Mouse (Mus musculus) CD4-positive helper T cell, adult 2 months (primary cell): ENCODE measurements around the gene Smarcc1.
"Not testable (repeated sequence)": the region's sequence is repeated elsewhere in the genome, so short reads cannot be mapped to it uniquely, and the experiment has no call there.

Experiments used
- DNase-seq: peaks from one replicate; pipeline ENCODE4 v3.0.0-alpha.2; 2012; ENCODE audit warnings: low read depth, missing footprints, low spot score

The Smarcc1 gene

DNA sequence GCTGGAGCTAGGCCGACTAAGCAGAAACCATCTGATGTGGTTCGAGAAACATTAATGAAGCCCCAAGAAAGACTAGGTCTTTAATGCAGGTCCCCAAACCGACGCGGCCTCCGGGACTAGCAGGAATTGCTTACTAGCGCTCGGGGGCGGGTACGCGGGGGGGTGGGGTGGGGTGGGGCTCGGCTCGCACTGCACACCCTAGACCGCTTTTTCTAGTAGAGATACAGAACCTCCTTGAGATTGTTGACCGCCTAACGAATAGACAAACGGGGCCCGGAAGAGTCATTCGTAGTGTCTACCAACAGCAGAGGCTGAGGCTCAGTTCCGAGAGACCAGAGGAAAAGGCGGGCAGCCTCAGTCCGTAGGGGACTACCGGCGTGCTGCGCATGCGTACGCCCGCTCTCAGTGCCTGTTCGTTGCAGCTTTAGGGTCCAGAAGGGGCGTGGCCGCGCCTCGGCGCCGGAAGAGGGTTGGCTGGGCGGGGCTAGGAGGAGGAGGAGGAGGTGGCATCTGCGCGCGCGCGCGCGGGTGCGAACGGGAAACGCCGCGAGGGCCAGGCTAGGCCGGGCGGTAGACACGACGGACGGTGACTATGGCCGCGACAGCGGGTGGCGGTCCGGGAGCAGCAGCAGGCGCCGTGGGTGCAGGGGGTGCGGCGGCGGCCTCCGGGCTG is 14.2 kb downstream of the Smarcc1 start:
- DNase-seq: peak; percentile 98

DNA sequence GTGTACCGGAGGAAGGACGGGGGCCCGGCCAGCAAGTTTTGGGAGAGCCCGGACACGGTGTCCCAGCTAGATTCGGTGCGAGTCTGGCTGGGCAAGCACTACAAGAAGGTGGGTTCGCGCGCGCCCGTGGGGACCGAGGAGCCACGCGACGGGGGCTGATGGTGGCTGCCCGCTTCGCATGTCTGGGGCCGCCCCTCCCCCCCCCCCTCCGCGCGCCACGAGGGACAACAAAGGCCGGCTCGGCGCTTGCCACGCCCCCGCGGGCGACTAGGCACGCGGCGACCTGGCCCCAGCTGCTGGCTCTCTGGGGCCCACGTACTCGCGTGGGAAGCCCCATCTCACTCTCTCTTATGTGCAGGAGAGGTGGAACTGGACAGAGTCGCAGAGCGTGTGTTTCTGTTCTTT is 14.7 kb downstream of the Smarcc1 start:
- DNase-seq: peak; percentile 82

DNA sequence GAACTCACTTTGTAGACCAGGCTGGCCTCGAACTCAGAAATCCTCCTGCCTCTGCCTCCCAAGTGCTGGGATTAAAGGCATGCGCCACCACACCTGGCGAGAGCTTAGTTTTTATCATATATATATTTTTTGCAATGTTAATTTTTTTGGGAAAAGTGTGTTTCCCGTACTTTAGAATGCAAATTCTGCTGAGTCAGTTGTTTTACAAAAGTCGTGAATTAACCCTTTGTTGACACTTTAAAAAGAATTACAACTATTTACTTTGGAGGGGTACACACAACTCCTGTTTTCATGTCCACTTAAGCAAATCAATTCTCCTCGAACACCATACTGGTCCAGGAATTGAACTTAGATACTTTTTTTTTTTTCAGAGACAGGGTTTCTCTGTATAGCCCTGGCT is 15.4 kb downstream of the Smarcc1 start:
- no peak for DNase-seq

DNA sequence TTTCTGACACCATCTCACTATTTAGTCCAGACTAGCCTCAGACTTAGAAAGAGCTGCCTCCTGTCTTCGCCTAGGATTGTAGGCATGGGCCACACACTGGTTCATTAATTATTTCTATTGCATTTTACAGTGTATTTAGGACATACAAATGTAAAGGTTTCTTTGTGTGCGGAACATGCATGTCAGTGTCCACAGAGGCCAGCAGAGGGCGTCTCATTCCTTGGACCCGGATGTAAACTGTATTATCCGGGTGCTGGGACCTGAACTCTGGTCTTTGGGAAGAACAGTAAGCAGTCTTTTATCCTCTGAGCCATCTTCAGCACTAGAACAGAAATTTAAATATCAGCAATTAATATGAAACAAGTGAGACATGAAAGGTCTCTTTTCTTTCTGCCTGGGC is 16.7 kb downstream of the Smarcc1 start:
- DNase-seq: peak; percentile 18

DNA sequence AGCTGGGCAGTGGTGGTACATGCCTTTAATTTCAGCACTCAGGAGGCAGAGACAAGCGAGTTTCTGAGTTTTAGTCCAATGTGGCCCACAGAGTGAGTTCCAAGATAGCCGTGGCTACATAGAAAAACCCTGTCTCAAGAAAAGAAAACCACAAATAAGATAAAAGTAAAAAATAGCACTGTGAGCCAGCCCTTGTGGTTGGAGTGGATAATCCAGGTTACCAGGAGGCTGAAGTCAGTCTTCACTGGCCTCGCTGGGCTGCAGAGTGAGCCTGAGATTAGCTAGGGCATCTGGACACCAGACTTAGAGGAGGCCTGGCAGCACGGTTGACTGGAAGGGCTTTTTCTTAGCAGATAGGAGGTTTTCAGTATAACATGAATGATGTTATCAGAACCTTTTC is 21.6 kb downstream of the Smarcc1 start:
- no peak for DNase-seq

DNA sequence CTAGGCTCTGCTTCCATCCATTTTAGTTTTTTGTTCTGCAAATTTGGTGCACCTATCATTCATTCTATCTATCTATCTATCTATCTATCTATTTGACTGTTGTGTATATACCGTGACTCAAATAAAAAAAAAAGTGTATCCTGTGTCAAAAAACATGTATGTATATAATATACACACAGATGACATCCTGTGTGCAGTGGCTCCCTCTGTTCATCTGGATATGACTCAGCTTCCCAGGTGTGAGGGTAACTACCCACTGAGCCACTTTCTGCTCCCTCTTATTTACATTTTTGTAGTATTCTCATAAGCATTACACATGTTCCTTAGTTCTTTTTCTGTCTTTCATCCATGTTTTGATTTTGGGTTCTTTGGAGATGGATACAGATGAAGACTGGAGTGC is 24.6 kb downstream of the Smarcc1 start:
- DNase-seq: no peak

DNA sequence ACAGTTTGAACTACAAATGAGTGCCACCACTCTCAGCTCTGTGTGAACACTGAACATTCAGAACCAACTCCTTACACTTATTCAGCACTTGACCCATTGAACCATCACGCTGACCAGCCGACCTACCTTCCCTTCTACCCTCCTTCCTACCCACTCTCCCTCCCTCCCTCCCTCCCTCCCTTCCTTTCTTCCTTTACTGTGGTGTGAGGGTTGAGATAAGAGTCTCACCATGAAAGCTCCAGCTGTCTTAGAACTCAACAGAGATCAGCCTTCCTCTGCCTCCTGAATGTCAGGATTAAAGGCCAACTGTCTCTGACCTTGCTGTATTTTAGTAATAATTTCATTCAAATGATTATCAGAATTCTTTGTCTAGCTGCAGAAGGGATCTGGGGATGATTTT is 31.1 kb downstream of the Smarcc1 start:
- DNase-seq: no peak

DNA sequence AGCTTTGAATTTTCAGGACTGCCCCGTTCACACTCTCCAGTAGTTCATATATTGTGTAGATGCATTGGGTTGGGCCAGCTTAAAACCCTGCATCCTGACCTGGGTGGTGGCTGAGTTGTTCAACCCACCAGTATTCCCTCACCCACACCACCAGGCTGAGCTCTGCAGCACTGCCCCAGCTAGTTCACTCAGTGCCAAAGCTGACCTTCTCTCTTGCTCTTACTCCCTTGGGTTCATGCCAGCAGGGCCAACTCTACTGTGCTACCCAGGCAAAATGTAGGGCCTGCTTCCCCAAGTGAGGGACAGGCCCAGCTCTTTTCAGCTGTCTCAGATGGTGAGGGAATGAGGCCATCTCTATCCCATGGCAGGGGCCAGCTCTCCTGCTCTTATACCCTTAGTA is 41.5 kb downstream of the Smarcc1 start:
- no peak for DNase-seq

- not testable (repeated sequence) for DNase-seq
Measured at GRCm38 (mm10) chr9:110160486-110160885, 43.0 kb downstream of the Smarcc1 start.

DNA sequence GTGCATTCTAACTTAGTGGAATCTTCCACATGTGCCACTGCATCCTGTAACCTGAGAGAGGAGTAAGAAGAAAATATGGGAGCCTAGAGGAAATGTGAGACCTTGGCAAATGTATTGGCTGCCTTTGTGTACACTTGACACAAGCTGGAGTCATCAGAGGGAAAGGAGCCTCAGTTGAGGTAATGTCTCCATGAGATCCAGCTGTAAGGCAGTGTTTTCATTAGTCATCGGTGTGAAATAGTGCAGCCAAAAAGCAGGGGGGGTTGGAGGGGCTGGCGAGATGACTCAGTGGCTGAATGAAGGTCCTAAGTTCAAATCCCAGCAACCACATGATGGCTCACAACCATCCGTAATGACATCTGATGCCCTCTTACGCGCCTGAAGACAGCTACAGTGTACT is 44.9 kb downstream of the Smarcc1 start:
- no peak for DNase-seq

- DNase-seq: no peak
Measured at GRCm38 (mm10) chr9:110163071-110163470, 45.6 kb downstream of the Smarcc1 start.

- DNase-seq: no peak
Measured at GRCm38 (mm10) chr9:110170858-110171257, 53.4 kb downstream of the Smarcc1 start.

DNA sequence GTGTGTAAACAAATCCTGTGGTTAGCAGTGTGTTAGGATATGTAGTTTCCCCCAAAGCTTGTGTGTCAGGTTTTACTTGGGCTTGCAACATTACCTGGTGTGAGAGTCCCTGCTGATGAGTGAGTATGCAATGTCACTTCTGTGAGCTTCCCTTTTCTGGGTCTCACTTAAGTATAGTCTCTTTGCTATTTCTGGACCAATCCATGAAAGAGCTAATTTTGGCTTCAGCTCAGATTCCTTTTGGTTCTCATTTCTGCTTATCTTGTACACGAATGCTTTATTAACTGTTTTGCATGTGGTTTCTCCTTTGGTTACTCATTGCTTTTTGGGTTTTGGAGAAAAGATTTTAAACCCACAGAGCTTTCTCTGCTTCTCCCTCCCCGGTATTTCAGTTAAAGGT is 82.4 kb downstream of the Smarcc1 start:
- DNase-seq: no peak

GRCm38 (mm10) chr9:110205526-110206404 is 88.3 kb downstream of the Smarcc1 start:
- DNase-seq: no peak

DNA sequence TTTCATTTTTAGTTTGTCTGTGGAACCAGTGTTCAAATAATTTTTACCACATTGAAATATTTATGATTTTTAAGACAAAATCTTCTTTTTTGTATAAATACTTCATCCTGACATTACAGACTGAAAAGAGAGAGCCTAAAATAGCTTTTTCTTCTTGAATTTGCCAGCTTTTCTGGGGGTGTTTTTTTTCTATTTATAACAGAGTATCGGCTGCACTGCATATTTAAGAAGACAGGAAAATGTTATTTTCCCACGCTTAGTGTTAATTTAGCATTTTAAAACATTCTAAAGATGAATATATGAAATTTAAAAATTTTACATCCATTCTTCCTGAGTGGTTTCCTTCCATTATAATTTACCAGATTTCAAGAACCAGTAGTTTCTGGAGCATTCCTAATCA is 88.9 kb downstream of the Smarcc1 start:
- no peak for DNase-seq

DNA sequence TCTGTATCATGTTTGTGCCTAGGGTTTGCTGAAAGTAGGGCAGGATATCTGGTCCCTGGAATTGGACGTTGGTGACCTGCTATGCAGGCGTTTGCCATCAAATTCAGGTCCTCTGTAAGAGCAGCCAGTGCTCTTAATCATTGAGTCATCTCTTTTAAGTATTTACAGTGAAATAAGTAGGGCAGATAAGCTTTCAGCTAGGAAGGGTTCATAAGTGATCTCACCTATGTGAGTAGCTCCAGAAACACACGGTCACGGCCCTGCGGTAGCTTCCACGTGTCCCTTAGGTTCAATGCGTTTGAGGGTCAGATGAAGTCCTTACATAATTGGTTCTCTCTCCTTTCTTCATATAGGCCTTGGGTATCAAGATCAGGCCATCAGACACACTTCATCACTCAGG is 90.8 kb downstream of the Smarcc1 start:
- no peak for DNase-seq

GRCm38 (mm10) chr9:110208967-110209366 is 91.5 kb downstream of the Smarcc1 start:
- no peak for DNase-seq

DNA sequence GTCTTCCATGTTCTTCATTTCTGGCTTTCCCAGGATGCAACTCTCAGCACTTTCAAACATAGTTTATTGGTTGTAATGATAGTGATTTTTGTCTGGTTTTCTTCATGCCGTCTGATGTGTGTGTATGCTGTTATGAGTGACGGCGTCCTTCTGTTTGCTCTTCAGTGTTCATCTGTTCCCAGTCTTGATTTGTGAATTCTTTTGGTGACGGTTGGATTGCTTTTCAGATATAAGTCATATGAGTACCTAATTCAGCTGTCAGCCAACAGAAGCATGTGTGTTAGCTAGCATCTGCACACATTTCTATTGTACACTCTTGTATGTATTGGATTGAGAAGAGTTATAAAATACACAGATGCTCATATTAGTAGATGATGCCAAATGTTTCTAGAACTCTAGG is 106.8 kb downstream of the Smarcc1 start:
- no peak for DNase-seq

- no peak for DNase-seq
Measured at GRCm38 (mm10) chr9:110226191-110226590, 108.7 kb downstream of the Smarcc1 start.

- no peak for DNase-seq
Measured at GRCm38 (mm10) chr9:110228671-110229070, 111.2 kb downstream of the Smarcc1 start.

- DNase-seq: no peak
Measured at GRCm38 (mm10) chr9:110229112-110229511, 111.6 kb downstream of the Smarcc1 start.

DNA sequence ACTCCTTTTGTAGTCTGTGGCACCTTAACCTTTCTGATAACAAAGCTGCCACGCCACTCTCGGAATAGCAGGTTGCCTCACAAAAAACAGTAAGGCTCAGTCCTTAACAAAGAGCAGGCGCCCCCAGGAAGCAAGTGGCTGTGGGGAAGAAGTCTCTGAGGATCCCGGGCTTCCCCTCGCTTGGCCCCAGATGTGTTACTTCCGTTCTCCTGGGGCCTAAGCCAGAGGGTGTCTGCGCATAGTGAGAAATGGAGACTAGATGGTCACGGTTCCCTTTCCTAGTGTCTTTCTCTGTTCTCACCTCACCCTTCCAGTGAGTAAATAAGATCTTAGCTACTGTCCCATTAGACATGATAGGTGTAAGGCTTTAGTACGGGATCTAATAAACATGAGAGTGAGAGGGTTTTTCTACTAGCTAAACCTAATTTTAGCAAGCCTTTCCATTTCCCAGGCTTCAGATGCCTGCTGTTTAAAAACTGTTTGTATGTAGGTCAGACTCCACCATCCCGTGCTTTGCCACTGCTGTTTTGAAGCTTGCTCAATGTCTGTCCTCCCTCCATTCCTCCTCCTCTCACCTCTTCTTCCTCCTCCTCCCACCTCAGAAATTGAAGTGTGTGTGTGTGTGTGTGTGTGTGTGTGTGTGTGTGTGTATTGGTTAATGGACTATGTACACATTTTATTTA is 112.2 kb downstream of the Smarcc1 start:
- no peak for DNase-seq
